Mouse (Mus musculus): ENCODE data around the gene Klhl2. TPM values are rescaled to one million over a fixed set of nuclear protein-coding genes. Genes with fewer than 3 reads are reported as not detected.

Klhl2 gene
- polyA plus RNA-seq, 1 experiment from 2014 or later: 11.9 TPM

GRCm38 (mm10) chr8:64791250-64791881, 58.5 kb downstream of the Klhl2 start:
- Histone ChIP-seq H3K4me2 (replicated peaks) (no peak overlapping the region), H3K4me1 (no peaks in the 10 kb centered on the region), H3K4me3 (no peak overlapping the region), H3K9ac (no peak overlapping the region), H3K9me3 (no peaks in the 10 kb centered on the region), H3K27me3 (no peaks in the 10 kb centered on the region), H3K27ac (no peak overlapping the region), H3K36me3 (no peaks in the 10 kb centered on the region)
- ATAC-seq (ENCODE audit: insufficient number of reproducible peaks, insufficient read depth, low FRiP score, low TSS enrichment): no peak
- 83% methylated on average over 4 of the region's 4 CpGs for WGBS

GRCm38 (mm10) chr8:64790418-64790817, 59.4 kb downstream of the Klhl2 start:
- Histone ChIP-seq H3K9me3 (no peaks in the 10 kb centered on the region), H3K36me3 (no peaks in the 10 kb centered on the region), H3K27ac (no peak overlapping the region), H3K27me3 (no peaks in the 10 kb centered on the region), H3K4me2 (replicated peaks) (no peak overlapping the region), H3K4me1 (no peaks in the 10 kb centered on the region), H3K4me3 (no peak overlapping the region), H3K9ac (no peak overlapping the region)
- WGBS: 65% methylated on average over 2 of the region's 2 CpGs
- no peak for ATAC-seq (ENCODE audit: insufficient number of reproducible peaks, insufficient read depth, low FRiP score, low TSS enrichment)

- Histone ChIP-seq H3K27ac (no peak overlapping the region), H3K9me3 (no peaks in the 10 kb centered on the region), H3K36me3 (no peaks in the 10 kb centered on the region), H3K27me3 (no peaks in the 10 kb centered on the region), H3K4me3 (no peak overlapping the region), H3K4me1 (no peaks in the 10 kb centered on the region), H3K4me2 (replicated peaks) (no peak overlapping the region), H3K9ac (no peak overlapping the region)
- 93% methylated on average over 4 of the region's 4 CpGs for WGBS
- no peak for ATAC-seq (ENCODE audit: insufficient number of reproducible peaks, insufficient read depth, low FRiP score, low TSS enrichment)
Measured at GRCm38 (mm10) chr8:64788715-64789114, 61.1 kb downstream of the Klhl2 start.

GRCm38 (mm10) chr8:64786801-64787200, 63.0 kb downstream of the Klhl2 start:
- Histone ChIP-seq H3K4me3 (no peak overlapping the region), H3K36me3 (no peaks in the 10 kb centered on the region), H3K4me2 (replicated peaks) (no peak overlapping the region), H3K27ac (no peak overlapping the region), H3K9ac (no peak overlapping the region), H3K9me3 (no peaks in the 10 kb centered on the region), H3K27me3 (no peaks in the 10 kb centered on the region), H3K4me1 (no peaks in the 10 kb centered on the region)
- WGBS: 81% methylated on average over 2 of the region's 2 CpGs
- no peak for ATAC-seq (ENCODE audit: insufficient number of reproducible peaks, insufficient read depth, low FRiP score, low TSS enrichment)

GRCm38 (mm10) chr8:64784235-64784634, 65.6 kb downstream of the Klhl2 start:
- WGBS: 87% methylated on average over 5 of the region's 5 CpGs
- Histone ChIP-seq H3K36me3 (no peaks in the 10 kb centered on the region), H3K9ac (no peak overlapping the region), H3K27me3 (no peaks in the 10 kb centered on the region), H3K4me1 (no peaks in the 10 kb centered on the region), H3K4me2 (replicated peaks) (no peak overlapping the region), H3K4me3 (no peak overlapping the region), H3K27ac (no peak overlapping the region), H3K9me3 (no peaks in the 10 kb centered on the region)
- no peak for ATAC-seq (ENCODE audit: insufficient number of reproducible peaks, insufficient read depth, low FRiP score, low TSS enrichment)

- no peaks in the 10 kb centered on the region for H3K27me3 ChIP-seq
- no peaks in the 10 kb centered on the region for H3K9me3 ChIP-seq
- no peak overlapping the region for H3K9ac ChIP-seq
- no peaks in the 10 kb centered on the region for H3K4me1 ChIP-seq
- ATAC-seq (ENCODE audit: insufficient number of reproducible peaks, insufficient read depth, low FRiP score, low TSS enrichment): no peak
- no peak overlapping the region for H3K4me3 ChIP-seq
- H3K36me3 ChIP-seq: peaks cover 7% of the 10 kb centered on the region; the same call in 1 of the 2 replicates
- 81% methylated on average over 6 of the region's 6 CpGs for WGBS
- no peak overlapping the region for H3K4me2 ChIP-seq (replicated peaks)
- H3K27ac ChIP-seq: no peak overlapping the region
Measured at GRCm38 (mm10) chr8:64781947-64782346, 67.9 kb downstream of the Klhl2 start.

- no peak overlapping the region for H3K27ac ChIP-seq
- peaks cover 7% of the 10 kb centered on the region; the same call in 1 of the 2 replicates for H3K36me3 ChIP-seq
- H3K4me3 ChIP-seq: no peak overlapping the region
- H3K27me3 ChIP-seq: no peaks in the 10 kb centered on the region
- ATAC-seq (ENCODE audit: insufficient number of reproducible peaks, insufficient read depth, low FRiP score, low TSS enrichment): no peak
- H3K9me3 ChIP-seq: no peaks in the 10 kb centered on the region
- H3K4me1 ChIP-seq: no peaks in the 10 kb centered on the region
- no peak overlapping the region for H3K4me2 ChIP-seq (replicated peaks)
- WGBS: 76% methylated on average over 9 of the region's 9 CpGs
- no peak overlapping the region for H3K9ac ChIP-seq
Measured at GRCm38 (mm10) chr8:64777925-64778324, 71.9 kb downstream of the Klhl2 start.

- no peak for ATAC-seq (ENCODE audit: insufficient number of reproducible peaks, insufficient read depth, low FRiP score, low TSS enrichment)
- no peaks in the 10 kb centered on the region for H3K27me3 ChIP-seq
- no peak overlapping the region for H3K4me2 ChIP-seq (replicated peaks)
- no peaks in the 10 kb centered on the region for H3K9me3 ChIP-seq
- H3K9ac ChIP-seq: no peak overlapping the region
- H3K4me1 ChIP-seq: no peaks in the 10 kb centered on the region
- peaks cover 7% of the 10 kb centered on the region; the same call in 1 of the 2 replicates for H3K36me3 ChIP-seq
- WGBS: 93% methylated on average over 6 of the region's 6 CpGs
- no peak overlapping the region for H3K4me3 ChIP-seq
- H3K27ac ChIP-seq: no peak overlapping the region
Measured at GRCm38 (mm10) chr8:64774136-64774535, 75.7 kb downstream of the Klhl2 start.

GRCm38 (mm10) chr8:64770814-64771213, 79.0 kb downstream of the Klhl2 start:
- no peaks in the 10 kb centered on the region for H3K9me3 ChIP-seq
- no peak for ATAC-seq (ENCODE audit: insufficient number of reproducible peaks, insufficient read depth, low FRiP score, low TSS enrichment)
- no peaks in the 10 kb centered on the region for H3K4me1 ChIP-seq
- H3K27ac ChIP-seq: no peak overlapping the region
- no peaks in the 10 kb centered on the region for H3K27me3 ChIP-seq
- H3K36me3 ChIP-seq: no peaks in the 10 kb centered on the region
- H3K9ac ChIP-seq: no peak overlapping the region
- no peak overlapping the region for H3K4me2 ChIP-seq (replicated peaks)
- no peak overlapping the region for H3K4me3 ChIP-seq
- 85% methylated on average over 7 of the region's 7 CpGs for WGBS

- H3K4me2 ChIP-seq (replicated peaks): no peak overlapping the region
- H3K27me3 ChIP-seq: no peaks in the 10 kb centered on the region
- ATAC-seq (ENCODE audit: insufficient number of reproducible peaks, insufficient read depth, low FRiP score, low TSS enrichment): no peak
- H3K9ac ChIP-seq: no peak overlapping the region
- no peaks in the 10 kb centered on the region for H3K9me3 ChIP-seq
- H3K4me3 ChIP-seq: no peak overlapping the region
- no peaks in the 10 kb centered on the region for H3K4me1 ChIP-seq
- no peaks in the 10 kb centered on the region for H3K36me3 ChIP-seq
- WGBS: 83% methylated on average over 7 of the region's 7 CpGs
- no peak overlapping the region for H3K27ac ChIP-seq
Measured at GRCm38 (mm10) chr8:64769586-64769985, 80.2 kb downstream of the Klhl2 start.

GRCm38 (mm10) chr8:64768645-64769044, 81.2 kb downstream of the Klhl2 start:
- no peaks in the 10 kb centered on the region for H3K27me3 ChIP-seq
- no peaks in the 10 kb centered on the region for H3K36me3 ChIP-seq
- H3K9ac ChIP-seq: no peak overlapping the region
- no peaks in the 10 kb centered on the region for H3K9me3 ChIP-seq
- H3K27ac ChIP-seq: no peak overlapping the region
- H3K4me3 ChIP-seq: no peak overlapping the region
- 88% methylated on average over 7 of the region's 9 CpGs for WGBS
- ATAC-seq (ENCODE audit: insufficient number of reproducible peaks, insufficient read depth, low FRiP score, low TSS enrichment): no peak
- H3K4me1 ChIP-seq: no peaks in the 10 kb centered on the region
- no peak overlapping the region for H3K4me2 ChIP-seq (replicated peaks)

GRCm38 (mm10) chr8:64767047-64767446, 82.8 kb downstream of the Klhl2 start:
- no peak overlapping the region for H3K9ac ChIP-seq
- H3K4me2 ChIP-seq (replicated peaks): no peak overlapping the region
- no peaks in the 10 kb centered on the region for H3K9me3 ChIP-seq
- 93% methylated on average over 9 of the region's 9 CpGs for WGBS
- no peaks in the 10 kb centered on the region for H3K27me3 ChIP-seq
- H3K4me1 ChIP-seq: no peaks in the 10 kb centered on the region
- H3K27ac ChIP-seq: no peak overlapping the region
- ATAC-seq (ENCODE audit: insufficient number of reproducible peaks, insufficient read depth, low FRiP score, low TSS enrichment): no peak
- no peaks in the 10 kb centered on the region for H3K36me3 ChIP-seq
- no peak overlapping the region for H3K4me3 ChIP-seq

Data from embryonic facial prominence, embryonic 12.5 days (tissue).